Mouse (Mus musculus) erythroblast, embryonic 14.5 days (primary cell): Measurements from ENCODE around the gene Actc1. TPM values are rescaled to one million over a fixed set of nuclear protein-coding genes. Genes with fewer than 3 reads are reported as not detected.

Experiments
- H3K27me3 ChIP-seq: 2 replicates; pipeline ENCODE4 v1.6.1; 2012; ENCODE audit warnings: inconsistent platforms; ENCODE audit not compliant: control insufficient read depth
- H3K36me3 ChIP-seq: 2 replicates; pipeline ENCODE4 v1.6.1; 2012; ENCODE audit warnings: mild to moderate bottlenecking, inconsistent platforms; ENCODE audit not compliant: control insufficient read depth
- H3K4me1 ChIP-seq: 2 replicates; pipeline ENCODE4 v1.6.1; 2012; ENCODE audit warnings: inconsistent platforms; ENCODE audit not compliant: control insufficient read depth
- H3K4me3 ChIP-seq: replicated peaks from 2 replicates; pipeline ENCODE3; 2012; ENCODE audit warnings: moderate library complexity, mild to moderate bottlenecking, inconsistent platforms
- H3K9me3 ChIP-seq: 2 replicates; pipeline ENCODE4 v1.6.1; 2012; ENCODE audit warnings: low read length, inconsistent platforms, mixed read lengths; ENCODE audit not compliant: control insufficient read depth
- GATA1 ChIP-seq: IDR thresholded peaks from 2 replicates; pipeline ENCODE4 v1.6.1; 2012; ENCODE audit warnings: low read length, inconsistent platforms, mixed read lengths
- TAL1 ChIP-seq: IDR thresholded peaks from 3 replicates; pipeline ENCODE4 v1.6.1; 2012; ENCODE audit warnings: low read length, inconsistent platforms, mixed read lengths
- polyA plus RNA-seq: library from polyadenylated mRNA; stranded (reverse); fragments of >175 nt; gene quantifications from 2 replicates; pipeline ENCODE4 v1.2.3, GENCODE M21; 2012

The Actc1 gene
- polyA plus RNA-seq, 1 experiment = not detected

DNA sequence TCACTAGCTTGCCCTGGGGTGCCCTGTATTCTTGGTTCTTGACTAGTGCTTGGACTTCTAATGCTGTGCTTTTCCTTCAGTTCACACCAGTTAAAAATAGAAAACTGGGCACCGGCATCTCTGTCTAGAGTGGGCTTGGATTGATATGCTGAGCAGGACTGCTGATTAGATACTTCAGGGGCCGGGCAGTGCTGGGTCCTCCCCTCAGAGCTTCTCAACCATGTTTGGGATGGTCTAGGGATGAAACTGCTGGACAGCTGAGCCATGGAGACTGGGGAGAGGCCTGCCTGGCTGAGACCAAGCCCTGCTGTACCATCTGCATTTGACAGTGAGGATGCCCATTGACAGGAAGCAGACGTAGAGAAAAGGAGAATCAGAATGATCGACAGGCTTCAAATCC is 781 bp upstream of the Actc1 start:
- no peaks in the 10 kb centered on the region for H3K36me3 ChIP-seq
- no peaks in the 10 kb centered on the region for H3K4me1 ChIP-seq
- no peak for TF ChIP-seq TAL1
- TF ChIP-seq GATA1 = no peak
- H3K4me3 ChIP-seq = no peak overlapping the region
- H3K27me3 ChIP-seq = no peaks in the 10 kb centered on the region; the same call in 1 of the 2 replicates
- no peaks in the 10 kb centered on the region for H3K9me3 ChIP-seq

GRCm38 (mm10) chr2:114051871-114052241 is 1.5 kb downstream of the Actc1 start:
- H3K4me3 ChIP-seq = no peak overlapping the region
- H3K36me3 ChIP-seq = no peaks in the 10 kb centered on the region
- H3K4me1 ChIP-seq = no peaks in the 10 kb centered on the region
- no peak for TF ChIP-seq GATA1
- TF ChIP-seq TAL1 = no peak
- H3K27me3 ChIP-seq = no peaks in the 10 kb centered on the region
- no peaks in the 10 kb centered on the region for H3K9me3 ChIP-seq

GRCm38 (mm10) chr2:114051111-114051870 is 2.1 kb downstream of the Actc1 start:
- Histone ChIP-seq H3K9me3 (no peaks in the 10 kb centered on the region), H3K36me3 (no peaks in the 10 kb centered on the region), H3K4me1 (no peaks in the 10 kb centered on the region), H3K27me3 (no peaks in the 10 kb centered on the region), H3K4me3 (no peak overlapping the region)
- TF ChIP-seq GATA1 (no peak), TAL1 (no peak)

DNA sequence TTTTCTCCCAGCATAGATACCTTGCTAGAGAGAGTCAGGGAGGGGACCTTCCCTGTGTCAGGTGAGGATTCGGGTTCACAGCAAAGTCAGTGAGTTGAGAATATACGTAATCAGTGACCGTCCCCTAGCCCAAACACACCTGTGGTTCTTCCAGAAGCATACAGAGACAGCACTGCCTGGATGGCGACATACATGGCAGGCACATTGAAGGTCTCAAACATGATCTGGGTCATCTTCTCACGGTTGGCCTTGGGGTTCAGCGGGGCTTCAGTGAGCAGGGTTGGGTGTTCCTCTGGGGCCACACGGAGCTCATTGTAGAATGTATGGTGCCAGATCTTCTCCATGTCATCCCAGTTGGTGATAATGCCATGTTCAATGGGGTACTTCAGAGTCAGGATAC is 3.2 kb downstream of the Actc1 start:
- no peaks in the 10 kb centered on the region for H3K27me3 ChIP-seq
- no peaks in the 10 kb centered on the region for H3K36me3 ChIP-seq
- H3K4me1 ChIP-seq = no peaks in the 10 kb centered on the region
- H3K9me3 ChIP-seq = no peaks in the 10 kb centered on the region
- TF ChIP-seq GATA1 (no peak), TAL1 (no peak)
- H3K4me3 ChIP-seq = no peak overlapping the region

- H3K36me3 ChIP-seq = no peaks in the 10 kb centered on the region
- H3K4me3 ChIP-seq = no peak overlapping the region
- H3K4me1 ChIP-seq = no peaks in the 10 kb centered on the region
- H3K27me3 ChIP-seq = no peaks in the 10 kb centered on the region
- TF ChIP-seq GATA1 (no peak), TAL1 (no peak)
- H3K9me3 ChIP-seq = no peaks in the 10 kb centered on the region
Observed at GRCm38 (mm10) chr2:114049372-114049771, 4.0 kb downstream of the Actc1 start.

- Histone ChIP-seq H3K4me3 (no peak overlapping the region), H3K27me3 (no peaks in the 10 kb centered on the region), H3K4me1 (no peaks in the 10 kb centered on the region), H3K36me3 (no peaks in the 10 kb centered on the region), H3K9me3 (no peaks in the 10 kb centered on the region)
- TF ChIP-seq TAL1 = no peak
- TF ChIP-seq GATA1 = no peak
Observed at GRCm38 (mm10) chr2:114047960-114048611, 5.3 kb downstream of the Actc1 start.

DNA sequence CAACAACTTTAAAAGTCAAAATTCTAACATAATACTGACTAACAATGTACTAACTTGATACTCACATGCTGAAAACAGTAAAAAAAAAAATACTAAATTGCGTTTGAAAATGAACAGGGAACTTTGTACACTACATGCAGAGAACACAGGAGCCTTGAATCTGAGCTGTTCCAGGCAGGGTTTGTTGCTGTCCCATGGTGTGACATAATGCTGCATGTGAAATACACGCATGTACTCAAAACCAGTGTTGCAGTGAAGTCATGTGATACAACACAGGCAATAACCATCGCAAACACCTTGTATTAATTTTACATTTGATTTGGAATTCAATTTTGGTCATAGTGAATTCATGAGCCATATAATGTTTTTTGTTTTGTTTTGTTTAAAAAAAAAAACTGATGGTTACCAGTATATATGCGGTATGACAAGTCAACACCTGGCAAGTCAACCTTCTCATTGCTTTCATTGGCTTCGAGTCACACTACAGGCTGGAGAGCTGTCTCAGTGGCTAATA is 7.1 kb downstream of the Actc1 start:
- Histone ChIP-seq H3K27me3 (no peaks in the 10 kb centered on the region), H3K36me3 (no peaks in the 10 kb centered on the region), H3K4me3 (no peak overlapping the region), H3K4me1 (no peaks in the 10 kb centered on the region), H3K9me3 (no peaks in the 10 kb centered on the region)
- TF ChIP-seq GATA1 = no peak
- no peak for TF ChIP-seq TAL1

- Histone ChIP-seq H3K9me3 (no peaks in the 10 kb centered on the region), H3K27me3 (no peaks in the 10 kb centered on the region), H3K4me1 (no peaks in the 10 kb centered on the region), H3K4me3 (no peak overlapping the region), H3K36me3 (no peaks in the 10 kb centered on the region)
- TF ChIP-seq GATA1 (no peak), TAL1 (no peak)
Observed at GRCm38 (mm10) chr2:114037926-114038325, 15.4 kb downstream of the Actc1 start.

DNA sequence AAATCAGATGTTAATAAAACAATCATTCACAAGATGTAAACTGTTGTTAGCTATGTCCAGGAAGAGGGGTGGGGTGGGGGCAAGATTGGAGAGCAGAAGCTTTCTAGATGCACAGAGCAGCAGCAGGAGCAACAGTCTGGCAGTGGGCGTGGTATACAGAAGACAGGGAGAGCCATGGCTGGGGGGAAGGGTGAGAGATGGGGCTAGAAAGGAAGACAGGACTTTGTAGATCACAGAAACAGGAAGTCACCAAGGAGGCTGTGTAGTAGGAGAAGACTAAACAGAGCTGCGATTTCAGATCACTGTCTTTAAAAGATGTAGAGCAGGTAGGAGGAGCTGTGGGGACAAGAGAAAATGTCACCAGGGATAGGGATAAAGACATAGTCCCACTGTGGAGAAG is 21.1 kb downstream of the Actc1 start:
- H3K9me3 ChIP-seq = no peaks in the 10 kb centered on the region
- no peaks in the 10 kb centered on the region for H3K27me3 ChIP-seq
- TF ChIP-seq TAL1 (no peak), GATA1 (no peak)
- no peaks in the 10 kb centered on the region for H3K36me3 ChIP-seq
- no peaks in the 10 kb centered on the region for H3K4me1 ChIP-seq
- no peak overlapping the region for H3K4me3 ChIP-seq
